Mouse (Mus musculus) left cerebral cortex, adult 9 months (tissue): ENCODE results near the gene Gimap3.

ENCODE experiments used
- DNase-seq, 2 experiments: peaks; one replicate each; pipeline ENCODE4 v3.0.0; 2022; ENCODE audit warnings: low spot score in 2 of 2

The Gimap3 gene

DNA sequence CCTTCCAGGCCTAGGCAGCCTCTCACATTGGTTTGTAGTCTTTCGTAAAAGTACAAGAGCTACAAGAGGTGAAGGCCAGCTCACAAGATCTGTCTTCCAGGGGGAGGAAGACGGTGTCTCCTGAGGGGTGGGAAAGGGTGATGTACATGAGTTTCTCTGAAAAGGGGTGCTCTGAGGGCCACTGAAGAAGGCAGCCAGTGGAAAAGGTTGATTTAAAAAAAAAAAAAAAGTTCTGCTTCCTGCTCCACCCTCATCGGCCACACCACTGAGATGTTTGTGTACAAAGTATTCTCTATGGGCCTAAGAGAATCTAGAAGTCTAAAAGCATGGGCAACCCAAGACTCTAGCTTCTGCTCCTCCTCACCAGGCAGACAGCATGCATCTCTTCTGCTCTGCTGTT is at the start of gene Gimap3:
TSS of gene Gimap3 (minus strand) at position 156 of the 400 bp plus-strand sequence.
- no peak for DNase-seq

- DNase-seq, result peak in 1 of 2 experiments; percentile 71
Observed at GRCm38 (mm10) chr6:48817815-48818214, 47.2 kb upstream of the Gimap3 start.

- no peak for DNase-seq
Observed at GRCm38 (mm10) chr6:48815013-48815412, 44.4 kb upstream of the Gimap3 start.

DNA sequence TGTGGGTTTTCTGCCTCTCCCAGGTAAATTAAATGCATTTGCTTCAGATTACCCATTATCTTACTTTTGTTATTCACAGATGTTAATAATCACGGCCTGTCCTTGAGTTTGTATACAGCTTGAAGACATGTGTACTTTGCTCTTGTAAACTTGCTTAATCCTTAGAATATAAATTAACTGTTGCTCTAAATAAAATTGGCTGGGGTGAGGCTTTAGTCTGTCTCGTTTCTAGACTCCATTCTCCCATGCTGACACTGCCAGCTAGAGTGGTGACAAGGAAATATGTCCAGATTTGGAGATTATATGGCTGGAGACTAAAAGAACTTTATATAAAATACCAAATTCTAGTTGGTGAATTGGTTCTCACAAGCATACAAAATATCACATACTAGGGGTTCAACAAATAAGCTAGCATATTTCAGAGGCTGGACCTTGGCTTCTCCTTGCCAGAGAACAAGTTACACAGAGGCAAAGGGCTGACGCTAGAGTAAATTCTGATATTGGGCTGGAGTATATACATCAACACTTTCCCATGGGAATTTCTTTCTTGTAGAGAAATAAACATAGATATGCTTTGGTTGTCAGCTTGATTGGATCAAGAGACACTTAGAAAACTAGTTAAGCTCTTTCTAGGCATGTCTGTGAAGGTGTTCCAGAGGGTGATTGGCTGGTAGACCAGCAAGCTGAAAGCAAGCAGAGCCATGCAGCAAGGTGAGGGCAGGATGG is 39.0 kb upstream of the Gimap3 start:
- DNase-seq, result no peak

GRCm38 (mm10) chr6:48806746-48807145 is 36.1 kb upstream of the Gimap3 start:
- DNase-seq, result no peak

GRCm38 (mm10) chr6:48804346-48804745 is 33.7 kb upstream of the Gimap3 start:
- no peak for DNase-seq

- DNase-seq, result no peak
Observed at GRCm38 (mm10) chr6:48803406-48804051, 32.9 kb upstream of the Gimap3 start.

DNA sequence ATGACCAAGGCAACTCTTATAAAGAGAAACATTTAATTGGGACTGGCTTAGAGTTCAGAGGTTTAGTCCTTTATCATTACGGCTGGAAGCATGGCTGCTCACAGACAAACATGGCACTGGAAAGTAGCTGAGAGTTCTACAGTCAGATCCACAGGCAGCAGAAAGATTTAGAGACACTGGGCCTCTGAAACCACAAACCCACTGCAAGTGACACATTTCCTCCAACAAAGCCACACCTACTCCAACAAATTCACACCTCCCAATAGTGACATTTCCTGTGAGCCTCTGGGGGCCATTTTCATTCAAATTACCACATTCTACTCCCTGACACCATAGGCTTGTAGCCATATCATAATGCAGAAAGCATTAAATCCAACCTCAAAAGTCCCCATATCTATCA is 31.2 kb upstream of the Gimap3 start:
- DNase-seq, result no peak

GRCm38 (mm10) chr6:48787867-48788266 is 17.2 kb upstream of the Gimap3 start:
- no peak for DNase-seq

- no peak for DNase-seq
Observed at GRCm38 (mm10) chr6:48785601-48786000, 14.9 kb upstream of the Gimap3 start.

DNA sequence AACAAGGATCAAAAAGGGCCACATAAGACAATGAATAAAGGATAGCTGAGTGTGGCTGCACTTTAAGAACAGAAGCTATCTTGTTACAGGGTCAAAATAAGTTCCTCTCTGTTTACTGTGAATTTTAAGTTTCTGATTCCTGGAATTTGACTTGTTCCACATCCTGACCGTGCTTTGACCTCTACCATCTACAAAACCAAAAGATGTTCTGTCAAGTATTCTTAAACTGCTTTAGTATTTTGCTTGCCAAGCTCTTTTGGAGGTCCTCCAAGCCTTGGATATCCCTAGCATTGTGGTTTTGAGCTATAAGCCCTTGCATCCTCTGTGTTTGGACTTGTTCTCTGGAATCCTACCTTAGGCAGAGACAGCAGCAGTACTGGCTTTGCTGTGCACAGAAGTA is 14.5 kb upstream of the Gimap3 start:
- DNase-seq, result no peak

GRCm38 (mm10) chr6:48784406-48784805 is 13.8 kb upstream of the Gimap3 start:
- no peak for DNase-seq

DNA sequence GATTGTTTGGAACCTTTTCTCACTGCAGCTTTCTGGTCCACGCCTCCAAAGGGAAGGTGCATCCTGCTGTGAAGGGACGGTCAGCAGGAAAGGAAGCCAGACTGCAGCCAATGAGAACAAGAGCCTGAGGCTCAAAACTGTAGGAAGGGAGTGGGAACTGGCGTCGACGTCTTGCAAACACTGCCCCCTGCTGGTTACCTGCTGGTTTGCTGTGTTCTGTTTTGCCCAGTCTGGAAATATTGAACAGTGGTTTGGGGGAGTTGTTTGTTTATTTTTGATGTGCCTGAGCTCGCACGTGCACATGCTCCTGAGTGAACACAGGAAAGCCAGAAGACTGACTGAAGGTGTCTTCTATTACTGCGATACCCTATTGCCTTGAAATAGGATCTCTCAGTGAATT is 1.4 kb upstream of the Gimap3 start:
- DNase-seq, result peak in 1 of 2 experiments; percentile 78

DNA sequence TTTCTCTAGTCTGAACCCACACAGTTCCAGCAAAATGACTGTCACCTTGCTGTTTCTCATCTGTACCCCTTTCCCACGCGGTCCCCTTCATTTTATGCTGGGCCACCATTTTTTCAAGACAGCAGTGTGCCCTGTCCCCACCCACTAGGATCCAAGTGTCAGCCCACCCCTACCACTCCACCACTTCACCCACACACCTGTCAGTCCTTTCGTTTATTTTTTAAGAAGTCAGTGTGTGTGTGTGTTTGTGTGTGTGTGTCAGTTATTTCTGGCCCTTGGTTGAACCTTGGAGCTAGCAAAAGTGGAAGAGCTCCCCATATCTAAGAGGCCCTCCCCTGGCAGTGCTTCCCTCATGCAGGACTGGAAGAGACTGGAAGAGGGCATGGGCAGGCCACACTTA is 1.7 kb downstream of the Gimap3 start:
- no peak for DNase-seq

DNA sequence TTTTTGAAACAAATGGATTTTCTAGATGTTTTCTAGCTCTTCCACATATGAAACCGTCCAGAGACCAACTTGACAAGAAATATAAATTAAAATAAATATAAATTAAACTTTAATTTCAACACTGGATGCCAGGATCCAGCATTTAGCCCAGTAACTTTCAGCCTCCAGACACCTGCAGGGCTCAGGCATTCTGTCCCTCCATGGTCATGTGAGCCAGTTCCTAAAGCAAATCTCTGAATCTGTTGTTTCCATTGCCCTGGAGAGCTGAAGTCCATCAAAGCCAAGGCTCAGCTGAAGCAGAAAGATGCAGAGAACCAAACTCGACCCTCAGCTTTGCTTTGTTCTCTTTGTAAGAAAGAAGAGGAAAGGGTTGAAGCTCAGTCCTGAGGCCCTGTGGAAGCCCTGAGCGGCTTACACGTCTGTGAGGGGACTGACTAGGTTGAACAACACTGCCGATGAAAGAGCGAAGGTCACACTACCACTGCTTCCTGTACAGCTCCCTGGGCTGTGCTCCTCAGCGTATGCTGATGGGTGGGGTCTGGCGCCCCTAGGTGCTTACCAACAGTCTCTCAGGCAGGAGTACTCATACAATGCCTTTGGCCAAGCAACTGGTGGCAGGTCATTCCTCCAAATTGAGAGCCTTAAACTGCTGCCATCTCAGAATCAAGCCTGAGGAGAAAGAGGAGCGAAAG is 2.3 kb downstream of the Gimap3 start:
- DNase-seq, result no peak

- no peak for DNase-seq
Observed at GRCm38 (mm10) chr6:48764496-48764895, 6.2 kb downstream of the Gimap3 start.

DNA sequence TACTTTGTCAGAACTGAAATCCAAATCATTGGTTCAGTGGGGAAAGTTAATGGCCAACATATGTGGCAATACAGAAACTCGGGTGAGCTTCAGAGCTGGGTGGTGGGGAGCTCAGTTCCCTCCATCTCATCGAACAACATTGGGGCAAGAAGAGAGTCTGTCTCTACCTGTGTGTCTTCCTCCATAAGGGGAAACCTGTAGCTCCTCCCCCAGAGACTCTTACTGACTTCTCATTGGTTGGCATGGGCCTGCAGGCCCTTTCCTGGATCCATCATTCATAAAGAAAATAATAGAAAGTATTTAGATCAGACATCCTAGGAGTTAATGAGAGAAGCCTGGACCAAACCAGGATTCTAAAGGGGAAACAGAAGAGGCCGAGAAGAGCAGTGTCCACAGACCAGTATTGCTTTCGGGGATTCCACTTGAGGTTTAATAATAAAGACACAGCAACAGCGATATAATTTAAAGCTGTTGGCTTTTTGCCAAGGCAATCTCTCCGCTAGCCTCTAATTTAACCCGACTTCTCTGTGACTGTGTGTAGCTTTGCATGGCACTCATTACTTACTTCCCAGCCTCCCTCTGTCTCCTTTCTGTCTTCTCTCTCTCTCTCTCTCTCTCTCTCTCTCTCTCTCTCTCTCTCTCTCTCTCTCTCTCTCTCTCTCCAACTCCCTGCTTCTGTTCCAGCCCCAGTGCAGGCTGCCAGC is 6.9 kb downstream of the Gimap3 start:
- no peak for DNase-seq

DNA sequence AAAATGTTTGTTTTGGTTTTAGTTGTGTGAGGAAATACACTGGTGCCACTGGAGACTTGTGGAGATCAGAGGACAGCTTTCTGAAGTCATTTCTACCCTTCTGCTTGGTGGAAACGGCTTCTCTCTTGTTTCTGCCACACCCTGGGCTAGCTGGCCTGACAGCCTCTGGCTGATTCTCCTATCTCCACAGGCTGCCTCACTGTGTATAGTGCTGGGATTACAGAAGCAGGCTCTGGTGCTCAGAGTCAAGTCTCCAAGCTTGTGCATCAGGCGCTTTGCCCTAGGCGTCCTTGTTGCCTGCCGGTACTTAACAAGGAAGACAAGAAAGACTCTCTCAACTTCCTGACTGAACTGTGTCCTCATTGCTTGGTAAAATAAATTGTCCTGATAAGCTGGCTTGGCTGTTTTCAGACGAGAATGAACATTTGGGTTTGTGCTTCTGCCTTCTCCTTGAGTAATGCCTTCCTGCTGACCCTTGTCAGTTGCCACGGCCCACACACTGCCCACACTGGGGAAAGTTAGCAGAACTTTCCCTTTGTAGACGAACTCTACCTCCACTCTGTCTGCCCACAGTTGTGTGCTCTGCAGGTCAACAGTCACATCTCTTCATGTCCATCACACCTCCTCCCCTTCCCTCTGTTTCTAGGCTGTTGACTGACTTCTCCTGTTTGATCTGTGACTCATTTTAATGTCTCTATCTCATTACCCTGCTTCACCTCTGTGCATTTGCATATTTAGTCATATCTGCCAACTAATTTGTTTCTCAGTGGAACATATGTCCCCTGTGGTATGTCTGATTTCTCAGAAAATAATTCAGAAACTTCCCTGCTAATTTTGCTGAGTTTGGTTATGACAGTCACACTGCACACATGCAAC is 23.3 kb downstream of the Gimap3 start:
- no peak for DNase-seq

DNA sequence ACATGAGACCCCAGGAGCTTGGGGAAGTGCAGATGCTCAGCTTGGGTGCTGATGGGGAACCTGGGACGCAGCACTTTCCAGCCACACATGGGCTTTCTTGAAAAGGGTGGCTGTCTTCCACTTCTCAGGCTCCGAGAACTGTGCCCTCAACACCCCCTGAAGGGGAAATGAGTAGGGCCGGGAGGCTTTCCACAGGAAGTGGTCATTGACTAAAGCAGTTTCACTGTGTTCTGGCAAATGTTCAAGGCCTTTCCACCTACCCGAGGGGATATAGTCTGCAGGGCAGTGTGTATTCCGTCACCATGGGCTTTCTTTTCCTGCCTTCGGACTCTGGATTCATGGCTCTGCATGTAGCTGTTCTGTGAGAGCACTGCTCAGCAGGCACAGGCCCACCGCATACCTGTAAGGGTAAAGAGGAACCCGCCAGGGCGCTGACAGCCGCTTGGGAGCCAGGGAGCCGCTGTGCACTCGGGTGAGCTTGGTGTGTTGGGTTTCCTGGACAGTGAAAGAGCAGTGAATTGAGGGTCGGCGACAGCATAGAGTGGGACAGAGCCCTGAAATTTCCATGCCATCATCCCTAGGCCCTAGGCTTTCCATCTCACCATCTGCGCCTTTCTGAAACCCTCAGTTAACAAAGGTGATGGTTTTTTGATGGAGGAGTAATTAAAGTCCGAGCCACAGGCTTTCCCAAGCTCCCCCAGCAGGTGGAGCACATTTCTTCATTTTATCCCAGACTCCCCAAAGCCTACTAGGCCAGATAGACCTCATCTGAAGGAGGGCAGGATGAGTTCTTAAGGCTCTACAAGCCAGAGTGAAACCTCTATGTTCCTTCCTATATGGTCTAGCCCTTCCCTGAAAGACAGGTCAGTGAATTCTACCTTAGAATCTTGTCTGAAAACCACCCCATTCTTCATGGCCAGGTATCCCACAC is 24.4 kb downstream of the Gimap3 start, which contains the start of gene Gimap5:
TSS of gene Gimap5 (plus strand) at position 239 of the 931 bp plus-strand sequence.
- peak in 1 of 2 experiments; percentile 16 for DNase-seq

DNA sequence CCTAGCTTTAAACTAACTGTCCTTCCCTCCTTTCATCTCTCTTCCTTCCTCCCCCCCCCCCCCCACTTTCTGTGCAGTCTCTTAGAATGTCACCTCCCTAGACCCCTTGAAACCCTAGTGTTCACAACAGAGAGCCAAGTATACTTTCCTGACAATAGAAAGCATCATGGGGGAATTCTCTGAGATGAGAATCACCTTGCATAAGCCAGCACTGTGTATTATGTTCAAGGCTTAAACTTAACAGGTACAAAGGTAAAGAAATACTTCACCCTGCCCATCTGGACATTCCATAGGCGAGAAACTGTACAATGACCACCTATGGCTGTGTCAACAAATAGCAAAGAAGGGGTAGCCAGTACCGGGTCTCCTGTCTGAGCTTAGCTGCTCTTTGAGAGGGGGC is 25.2 kb downstream of the Gimap3 start:
- no peak for DNase-seq
